Mouse (Mus musculus): ENCODE measurements around the gene P2rx5.

P2rx5 gene

GRCm38 (mm10) chr11:73159957-73160810, at the start of gene P2rx5:
P2rx5 (plus strand) TSS chr11:73160421.
- no peak for DNase-seq

DNA sequence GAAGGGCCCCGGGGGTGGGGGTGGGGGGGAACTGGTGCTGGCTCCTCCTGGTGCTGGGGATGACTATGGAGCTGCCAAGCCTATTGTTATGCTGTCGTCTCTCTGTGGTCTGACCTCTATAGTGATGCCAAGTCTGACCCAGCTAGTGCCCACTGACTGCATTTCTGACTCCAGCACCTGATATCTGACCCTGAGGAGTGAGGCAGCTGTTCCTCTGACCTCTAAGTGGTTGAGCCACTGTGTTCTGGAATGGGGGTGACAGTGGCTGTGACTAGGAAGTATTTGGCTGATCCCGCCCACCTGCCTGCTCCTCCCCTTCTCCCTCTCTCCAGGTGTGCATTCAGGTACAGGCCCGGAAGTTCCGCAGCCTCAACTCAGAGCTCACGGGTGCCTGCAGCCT, 48.8 kb upstream of the P2rx5 start:
- DNase-seq: no peak

GRCm38 (mm10) chr11:73126495-73126894, 33.7 kb upstream of the P2rx5 start:
- no peak for DNase-seq

GRCm38 (mm10) chr11:73131020-73131419, 29.2 kb upstream of the P2rx5 start:
- no peak for DNase-seq

- no peak for DNase-seq
Measured at GRCm38 (mm10) chr11:73132999-73133398, 27.2 kb upstream of the P2rx5 start.

DNA sequence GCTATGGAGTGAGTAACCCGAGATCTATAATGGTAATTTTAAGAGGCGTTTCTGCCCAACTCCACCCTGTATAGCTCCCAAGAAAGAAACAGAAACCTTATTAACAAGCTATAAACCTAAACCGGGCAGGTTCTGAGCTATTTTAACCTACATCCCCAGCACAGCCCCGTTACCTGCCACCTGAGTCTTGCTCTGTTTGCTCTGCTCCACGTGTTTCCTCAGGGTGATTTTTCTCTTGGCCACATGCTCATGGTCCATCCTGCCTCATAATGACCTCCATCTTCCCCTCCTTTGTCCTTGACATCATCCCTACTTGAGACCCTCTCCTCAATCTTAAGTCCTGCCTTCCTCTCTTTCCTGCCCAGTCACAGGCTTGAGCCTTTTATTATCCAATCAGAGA, 26.0 kb upstream of the P2rx5 start:
- no peak for DNase-seq

- DNase-seq: no peak
Measured at GRCm38 (mm10) chr11:73136587-73136986, 23.6 kb upstream of the P2rx5 start.

DNA sequence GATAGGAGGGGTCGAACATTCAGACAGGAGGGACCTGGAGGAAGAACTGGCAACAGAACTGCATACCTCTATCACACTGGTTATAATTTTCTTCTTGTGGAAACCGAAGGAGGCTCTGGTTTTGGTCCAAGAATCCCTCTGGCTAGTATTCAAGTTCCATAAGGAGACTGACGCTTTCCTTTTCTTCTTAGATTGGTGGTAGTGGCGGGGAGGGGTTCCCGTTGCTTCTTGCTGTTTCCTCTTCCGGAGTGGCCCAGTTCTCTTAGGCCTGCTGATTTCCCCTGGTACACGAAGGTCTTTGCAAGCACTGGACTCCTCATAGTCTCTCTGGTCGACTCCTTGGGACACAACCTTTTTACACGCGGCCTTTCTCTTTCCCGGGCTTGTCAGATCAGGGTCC, 23.1 kb upstream of the P2rx5 start:
- no peak for DNase-seq

DNA sequence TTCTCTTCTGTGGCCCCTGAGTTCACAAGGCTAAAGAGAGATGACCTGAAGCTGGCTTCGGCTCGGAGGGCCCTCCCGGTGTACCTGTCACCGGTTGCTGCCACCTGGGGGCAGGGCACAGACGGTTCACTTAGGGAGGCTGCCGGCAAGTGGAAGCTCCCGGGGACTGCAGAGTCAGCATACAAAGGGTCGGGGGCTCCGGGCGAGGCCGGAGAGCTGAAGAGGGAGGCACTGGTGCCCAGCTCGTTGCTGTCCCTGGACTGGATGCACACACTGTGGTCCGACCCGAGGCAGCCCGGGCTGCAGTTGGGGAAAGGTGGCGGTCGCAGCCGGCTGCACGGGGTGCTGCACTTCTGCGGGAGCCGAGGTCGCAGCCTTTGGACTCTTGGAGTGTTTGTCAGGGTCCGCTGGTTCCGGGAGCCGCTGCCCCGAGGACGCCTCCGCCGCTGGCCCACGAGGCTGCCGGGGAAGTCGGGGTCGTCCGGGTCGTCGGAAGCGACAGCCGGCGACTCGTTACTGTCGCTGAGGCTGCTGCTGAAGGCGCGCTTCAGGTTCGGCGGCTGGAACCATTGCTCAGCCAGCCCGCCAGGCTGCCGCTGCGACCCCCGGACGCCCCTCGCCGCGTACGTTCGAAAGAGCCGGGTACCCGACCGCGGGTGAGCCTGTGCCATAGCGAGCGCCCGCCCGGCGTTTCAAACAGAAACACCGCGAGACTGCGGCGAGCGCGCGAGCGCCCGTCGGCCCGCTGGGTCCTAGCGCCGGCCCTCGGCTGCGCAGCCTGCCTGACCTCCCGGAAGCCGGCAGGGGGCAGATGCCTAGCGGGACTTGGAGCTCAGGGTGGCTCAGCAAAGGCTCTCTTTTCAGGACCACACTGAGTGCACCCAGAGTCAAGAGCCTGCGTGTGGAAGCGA, 22.4 kb upstream of the P2rx5 start, which contains the start of gene Haspin:
Gene Haspin (minus strand): TSS at position 704 of the 911 bp plus-strand sequence.
- peak; percentile 98 for DNase-seq

DNA sequence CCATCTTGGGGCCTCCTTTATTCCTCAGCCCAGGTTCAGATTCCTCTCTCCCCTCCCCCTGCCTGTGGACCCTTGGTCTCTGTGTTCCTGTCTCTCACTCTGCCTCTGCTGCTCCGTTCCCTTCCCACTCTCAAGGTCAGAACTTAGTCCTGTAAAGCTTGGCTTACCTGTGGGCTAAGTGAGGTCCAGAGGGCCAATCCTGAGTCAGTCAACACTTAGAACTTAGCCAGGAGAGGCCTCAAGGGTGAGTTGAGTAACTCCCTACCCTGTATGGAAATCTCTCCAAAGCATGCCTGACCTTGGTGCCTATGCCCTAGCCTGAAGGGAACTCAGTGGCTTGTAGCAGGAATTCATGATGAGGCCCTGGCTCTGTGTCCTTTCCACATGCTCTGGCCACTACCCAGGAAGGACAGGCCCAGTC, 15.9 kb upstream of the P2rx5 start:
- DNase-seq: peak; percentile 92

DNA sequence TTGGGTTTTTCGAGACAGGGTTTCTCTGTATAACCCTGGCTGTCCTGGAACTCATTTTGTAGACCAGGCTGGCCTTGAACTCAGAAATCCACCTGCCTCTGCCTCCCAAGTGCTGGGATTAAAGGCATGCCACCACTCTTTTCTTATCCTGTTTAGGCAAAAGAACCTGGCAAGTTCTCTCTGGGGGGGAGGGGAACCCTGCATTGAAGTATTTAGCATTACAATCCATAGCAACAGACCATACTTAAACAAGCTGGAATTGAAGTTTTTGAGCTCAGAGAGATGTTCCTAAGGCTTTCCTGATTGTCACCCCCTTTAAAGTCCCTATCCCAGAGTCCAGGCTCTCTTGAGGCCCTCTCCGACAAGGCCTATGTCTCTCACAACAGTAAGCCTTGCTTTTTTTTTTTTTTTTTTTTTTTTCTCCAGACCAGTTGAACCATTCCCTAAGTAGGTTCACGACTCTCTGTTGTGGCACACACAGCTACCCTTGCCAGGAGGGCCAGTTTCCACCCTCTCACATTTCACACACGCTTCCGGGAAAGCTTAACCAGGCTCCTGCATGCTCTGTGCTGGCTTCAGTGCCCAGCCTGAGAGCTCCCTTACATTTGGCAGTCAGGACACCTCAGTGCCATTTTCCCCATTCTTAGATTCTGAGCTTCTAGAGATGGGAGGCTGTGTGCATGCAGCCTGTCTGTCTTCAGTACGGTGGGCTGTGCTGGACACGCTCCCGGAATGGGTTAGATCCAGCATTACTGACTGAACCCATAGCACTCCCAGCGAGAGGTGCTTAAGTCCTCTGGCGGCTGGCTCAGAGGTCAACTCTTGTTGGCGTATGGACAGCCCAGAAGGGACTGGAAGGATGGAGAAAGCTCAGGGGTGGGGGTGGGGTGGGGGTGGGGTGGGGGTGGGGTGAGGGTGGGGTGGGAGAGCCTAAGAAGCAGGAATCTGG, 13.9 kb upstream of the P2rx5 start:
- peak; percentile 81 for DNase-seq

DNA sequence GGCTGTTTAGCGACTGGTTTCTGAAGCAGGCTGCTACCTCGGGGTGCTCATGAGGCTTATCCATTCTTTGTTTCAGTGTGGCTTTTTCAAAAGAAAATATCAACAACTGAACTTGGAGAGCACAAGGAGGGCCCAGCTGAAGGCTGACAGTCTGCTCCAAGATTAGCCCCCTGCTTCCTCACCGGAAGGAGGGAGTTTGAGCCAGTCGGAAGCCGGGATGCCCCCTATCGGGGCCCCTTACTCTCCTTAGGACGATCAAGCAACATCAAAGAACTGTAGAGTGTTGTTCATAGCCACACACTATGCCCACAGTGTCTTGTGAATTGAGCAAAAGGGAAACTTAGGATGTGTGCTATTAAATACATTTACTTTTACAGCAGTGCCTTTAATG, 13.3 kb upstream of the P2rx5 start:
- DNase-seq: peak; percentile 52

DNA sequence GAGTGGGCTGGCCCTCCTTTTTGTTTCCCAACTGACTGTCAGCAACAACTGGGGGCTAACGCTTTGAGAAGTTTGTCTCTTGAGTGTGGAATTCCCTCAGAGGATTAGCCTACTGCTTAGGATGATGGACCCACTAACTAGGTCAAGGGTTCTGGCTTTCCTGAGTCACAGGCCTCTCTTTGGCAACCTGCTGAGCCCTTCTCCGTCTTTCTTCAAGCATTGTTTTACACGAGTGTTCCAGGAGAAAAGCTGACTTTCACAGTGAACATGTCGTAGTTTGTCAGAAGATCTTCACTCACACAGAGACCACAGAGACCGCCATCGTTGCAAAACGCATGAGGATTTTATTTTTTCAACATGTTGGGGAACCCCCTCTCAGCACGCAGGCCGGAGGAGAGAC, 12.0 kb upstream of the P2rx5 start:
- DNase-seq: peak; percentile 71

GRCm38 (mm10) chr11:73155071-73155470, 5.2 kb upstream of the P2rx5 start:
- DNase-seq: no peak

DNA sequence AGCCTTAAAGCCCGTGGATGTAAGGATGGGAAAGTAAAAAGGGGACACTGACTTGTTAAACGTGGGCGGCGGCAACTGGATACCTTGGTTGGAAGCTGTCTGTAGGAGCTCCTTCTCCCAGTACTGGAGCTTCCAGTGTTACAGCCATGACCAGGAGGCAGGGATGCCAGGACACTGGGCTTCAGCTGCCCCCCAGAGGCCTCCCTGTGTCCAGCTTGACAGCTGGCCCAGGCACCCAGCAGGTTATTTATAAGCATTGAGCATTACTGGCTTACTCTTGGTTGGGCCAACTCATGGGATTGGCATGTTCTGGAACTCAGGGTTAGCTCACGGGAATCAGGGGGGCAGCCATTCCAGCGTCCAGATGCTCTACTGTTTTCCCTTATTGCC, 585 bp downstream of the P2rx5 start:
- peak; percentile 98 for DNase-seq

GRCm38 (mm10) chr11:73161616-73162015, 1.4 kb downstream of the P2rx5 start:
- DNase-seq: no peak

DNA sequence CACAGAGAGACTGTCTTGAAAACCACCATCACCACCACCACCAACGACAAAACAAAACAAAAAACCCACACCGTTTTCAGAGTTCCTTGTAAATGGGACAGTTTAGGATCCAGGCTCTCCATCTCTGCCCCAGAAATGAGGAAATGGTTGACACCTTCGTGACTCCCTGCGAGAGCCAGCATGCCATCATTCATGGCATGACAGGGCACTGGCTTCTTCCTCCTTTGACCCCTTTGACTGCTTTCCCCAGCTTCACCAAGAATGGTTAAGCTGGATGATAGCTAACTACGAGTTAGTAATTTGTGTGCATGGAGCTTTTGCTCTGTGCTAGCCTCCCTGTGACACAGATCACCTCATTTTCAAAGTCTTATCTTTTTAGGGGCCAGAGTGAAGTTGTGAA, 2.1 kb downstream of the P2rx5 start:
- no peak for DNase-seq

DNA sequence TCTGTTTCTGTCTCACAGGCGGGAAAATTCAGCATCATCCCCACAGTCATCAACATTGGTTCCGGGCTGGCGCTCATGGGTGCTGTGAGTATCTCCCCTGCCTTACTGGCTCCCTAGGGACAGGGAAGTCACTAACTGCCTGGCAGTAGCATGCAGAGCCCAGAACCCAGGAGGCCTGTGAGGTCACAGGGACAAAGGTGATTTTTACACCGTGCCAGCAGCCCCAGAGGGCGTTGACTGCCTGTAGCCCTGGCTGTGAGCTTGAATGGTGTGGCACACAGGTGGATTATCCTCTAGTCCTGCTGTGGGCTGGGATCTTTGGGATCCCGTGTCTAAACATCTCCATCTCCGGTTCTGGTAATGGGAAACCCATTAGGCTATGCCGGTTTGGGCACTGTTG, 7.8 kb downstream of the P2rx5 start:
- no peak for DNase-seq

GRCm38 (mm10) chr11:73168576-73168975, 8.4 kb downstream of the P2rx5 start:
- no peak for DNase-seq

GRCm38 (mm10) chr11:73169231-73169630, 9.0 kb downstream of the P2rx5 start:
- DNase-seq: no peak

DNA sequence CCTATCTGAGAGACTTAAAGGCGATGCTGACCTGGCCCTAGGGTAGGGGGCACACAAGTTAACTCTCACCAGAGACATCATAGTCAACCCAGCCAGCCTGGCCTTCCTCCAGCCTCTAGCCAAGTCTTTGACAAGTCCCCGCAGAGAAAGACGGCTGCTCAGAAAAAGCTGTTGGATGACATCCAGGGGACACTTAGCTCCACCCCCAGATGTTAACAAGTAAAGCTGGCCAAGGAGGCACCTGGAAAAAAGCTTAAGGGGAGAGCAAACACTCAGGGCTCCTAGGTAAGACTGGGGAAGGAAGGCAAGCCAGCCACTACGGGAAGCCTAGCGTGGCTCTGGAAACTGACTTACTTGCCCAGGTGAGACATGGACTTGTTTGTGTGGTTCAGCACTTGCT, 12.0 kb downstream of the P2rx5 start:
- peak; percentile 98 for DNase-seq

DNA sequence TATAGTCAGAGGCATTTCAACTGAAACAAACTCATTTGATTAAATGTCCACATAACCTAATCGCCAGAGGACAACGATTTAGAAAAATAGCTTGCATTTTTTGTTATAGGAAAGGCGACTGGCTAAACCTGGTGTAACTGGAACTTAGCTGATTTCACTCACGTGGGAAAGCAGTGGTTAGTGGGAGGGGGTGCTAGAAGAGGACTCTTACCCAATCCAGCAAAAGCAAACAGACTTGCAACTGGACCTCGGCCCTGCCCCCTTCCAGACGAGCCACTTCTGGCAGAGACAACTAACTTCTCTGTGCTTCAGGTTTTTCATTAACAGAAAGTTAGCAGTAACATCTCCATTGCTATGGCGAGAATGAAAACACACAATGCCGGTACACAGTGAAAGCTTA, 15.4 kb downstream of the P2rx5 start:
- no peak for DNase-seq

- DNase-seq: no peak
Measured at GRCm38 (mm10) chr11:73176186-73176585, 16.0 kb downstream of the P2rx5 start.

Data from heart, adult 11 months (tissue).